Mouse (Mus musculus) lung, adult 2 months (tissue): Measurements from ENCODE around the gene Wif1. TPM values are rescaled to one million over a fixed set of nuclear protein-coding genes. Genes with fewer than 3 reads are reported as not detected.
A peak's percentile ranks its signal among the peaks of the same experiment; 100 is the strongest.

Source experiments
- DNase-seq: peaks from one replicate; pipeline ENCODE4 v3.0.0; 2022
- H3K4me1 ChIP-seq: fragments of 200-500 bp; 2 replicates; pipeline ENCODE4 v1.6.1; 2011; ENCODE audit warnings: low read length; ENCODE audit not compliant: control insufficient read depth, insufficient read depth
- H3K4me3 ChIP-seq: fragments of 200-500 bp; replicated peaks from 2 replicates; pipeline ENCODE3; 2011; ENCODE audit warnings: low read depth, mild to moderate bottlenecking, control low read depth, low read length; ENCODE audit errors: extremely low read depth
- CTCF ChIP-seq: fragments of 200-500 bp; IDR thresholded peaks from 2 replicates; pipeline ENCODE4 v1.5.1; 2011; ENCODE audit warnings: mild to moderate bottlenecking, low read length, control low read depth; ENCODE audit not compliant: insufficient read depth
- POLR2A ChIP-seq: fragments of 200-500 bp; IDR thresholded peaks from 2 replicates; pipeline ENCODE4 v1.6.1; 2011; ENCODE audit warnings: low read depth, mild to moderate bottlenecking, control low read depth, low read length, borderline replicate concordance; ENCODE audit errors: extremely low read depth
- WGBS: fragments of 180-500 bp; shearing (Covaris S2); methylation state at CpG from one replicate; pipeline ENCODE4 v1.1.7; 2018; 5-methylcytosine and 5-hydroxymethylcytosine counted together
- polyA plus RNA-seq: library from polyadenylated mRNA; depleted of rRNA; stranded (reverse); fragments of >200 nt; gene quantifications from 2 replicates; pipeline ENCODE4 v1.2.3, GENCODE M21; 2012

Gene Wif1
- polyA plus RNA-seq, 1 experiment, result 4.3 TPM

DNA sequence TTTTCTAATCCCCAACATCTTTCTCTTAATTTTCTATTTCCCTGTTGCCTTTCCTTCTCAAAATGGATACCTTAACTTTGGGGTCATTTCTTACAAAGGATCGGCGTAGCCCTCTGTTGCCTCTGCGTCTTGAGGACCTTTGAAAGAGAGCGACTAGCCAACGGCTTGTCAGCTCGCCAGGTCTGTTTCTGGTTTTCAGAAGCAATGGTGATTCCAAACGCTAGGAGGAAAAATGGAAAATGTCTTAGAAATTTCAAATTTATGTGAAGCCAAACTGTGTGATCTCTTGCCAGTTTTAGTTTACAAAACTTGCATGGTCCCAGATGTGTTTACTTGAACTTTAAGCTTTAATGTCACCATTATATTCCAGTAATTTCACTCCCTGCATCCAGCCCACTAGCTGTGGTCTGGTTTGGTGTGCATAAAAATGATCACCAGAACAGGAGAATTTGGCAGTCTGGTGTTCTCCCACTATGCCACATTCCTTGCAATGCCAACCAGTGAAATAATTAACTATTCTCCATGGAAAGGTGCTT is 33.7 kb downstream of the Wif1 start:
- no peak for DNase-seq
- 72% methylated on average over 7 of the region's 7 CpGs for WGBS
- TF ChIP-seq POLR2A (no peak), CTCF (no peak)

GRCm38 (mm10) chr10:121068003-121068402 is 34.2 kb downstream of the Wif1 start:
- 32% methylated on average over 1 of the region's 1 CpGs for WGBS
- no peak for DNase-seq
- TF ChIP-seq CTCF (no peak), POLR2A (no peak)
- H3K4me3 ChIP-seq, result no peak overlapping the region
- H3K4me1 ChIP-seq, result no peaks in the 10 kb centered on the region

More for the DNA sequence above, 33.7 kb downstream of the Wif1 start:
- Histone ChIP-seq H3K4me3 (no peak overlapping the region), H3K4me1 (no peaks in the 10 kb centered on the region)

DNA sequence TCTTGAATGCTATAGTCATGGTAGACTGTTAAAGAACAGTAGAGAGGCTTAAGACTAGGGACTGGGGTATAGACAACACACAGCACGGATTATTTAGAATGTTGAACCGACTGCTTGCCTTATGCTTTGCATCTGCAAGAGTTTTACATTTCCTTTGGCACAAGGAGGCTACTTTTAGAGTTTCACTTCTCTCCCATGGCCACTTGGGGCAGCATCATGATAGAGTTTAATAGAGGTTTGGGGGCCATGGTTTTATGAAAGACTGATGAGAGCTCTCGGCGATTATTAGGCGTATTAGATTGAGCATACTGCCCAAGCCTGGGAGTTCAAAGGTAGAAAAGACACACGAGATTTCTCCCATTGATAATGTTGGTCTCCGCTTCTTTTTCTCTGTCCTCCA is 37.0 kb downstream of the Wif1 start:
- 62% methylated on average over 7 of the region's 7 CpGs for WGBS
- Histone ChIP-seq H3K4me1 (no peaks in the 10 kb centered on the region), H3K4me3 (no peak overlapping the region)
- no peak for DNase-seq
- no peak for TF ChIP-seq POLR2A
- TF ChIP-seq CTCF, result no peak

DNA sequence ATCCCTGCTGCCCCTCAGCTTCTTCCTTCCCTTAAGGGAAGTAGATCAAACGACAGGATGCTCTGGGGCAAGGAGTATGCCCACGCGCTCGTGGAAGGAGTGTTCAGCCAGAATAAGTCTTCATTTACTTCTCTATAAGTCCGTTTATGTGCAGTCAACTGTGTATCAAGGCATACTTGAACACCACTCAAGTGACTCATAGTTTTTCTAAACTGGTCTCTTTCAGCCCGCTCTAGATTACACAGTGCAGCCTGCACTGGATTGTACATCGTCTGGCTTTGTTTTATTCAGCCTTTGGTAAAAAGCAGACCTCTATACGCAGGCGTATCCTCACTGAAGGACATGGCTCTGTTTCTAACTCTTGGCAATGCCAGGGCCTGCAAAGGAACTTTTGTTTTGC is 46.7 kb downstream of the Wif1 start:
- WGBS, result 63% methylated on average over 9 of the region's 9 CpGs
- Histone ChIP-seq H3K4me3 (no peak overlapping the region), H3K4me1 (no peaks in the 10 kb centered on the region)
- DNase-seq, result no peak
- no peak for TF ChIP-seq POLR2A
- no peak for TF ChIP-seq CTCF

GRCm38 (mm10) chr10:121082881-121083280 is 49.1 kb downstream of the Wif1 start:
- H3K4me3 ChIP-seq, result no peak overlapping the region

GRCm38 (mm10) chr10:121083512-121083911 is 49.8 kb downstream of the Wif1 start:
- H3K4me1 ChIP-seq, result no peaks in the 10 kb centered on the region
- TF ChIP-seq CTCF (no peak), POLR2A (no peak)
- H3K4me3 ChIP-seq, result no peak overlapping the region
- no peak for DNase-seq
- WGBS, result 55% methylated on average over 10 of the region's 10 CpGs

More at GRCm38 (mm10) chr10:121082881-121083280, 49.1 kb downstream of the Wif1 start:
- TF ChIP-seq POLR2A, result no peak
- no peak for TF ChIP-seq CTCF
- 93% methylated on average over 4 of the region's 4 CpGs for WGBS
- no peak for DNase-seq
- no peaks in the 10 kb centered on the region for H3K4me1 ChIP-seq

DNA sequence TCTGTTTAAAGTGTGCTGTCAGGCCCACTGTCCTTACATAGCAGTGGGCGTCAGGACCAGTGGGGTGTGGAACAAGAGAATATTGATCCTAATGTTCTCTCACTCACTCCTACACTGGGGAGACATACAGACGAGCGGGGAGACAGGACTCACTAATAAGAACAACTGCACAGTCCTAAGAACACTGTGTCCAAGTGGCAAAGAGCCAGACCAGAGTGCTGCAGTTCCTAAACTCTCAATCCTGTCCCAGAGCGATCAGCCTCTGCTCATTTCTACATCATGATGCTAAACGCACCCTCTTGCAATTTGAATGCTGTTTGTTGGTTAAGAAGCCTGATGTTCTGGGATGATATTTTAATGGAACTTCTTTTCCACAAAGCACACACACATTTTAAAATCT is 54.9 kb downstream of the Wif1 start:
- no peak for DNase-seq
- Histone ChIP-seq H3K4me1 (peaks cover 2% of the 10 kb centered on the region), H3K4me3 (no peak overlapping the region)
- 68% methylated on average over 5 of the region's 5 CpGs for WGBS
- TF ChIP-seq POLR2A (no peak), CTCF (no peak)

GRCm38 (mm10) chr10:121089312-121089711 is 55.6 kb downstream of the Wif1 start:
- H3K4me1 ChIP-seq, result peaks cover 2% of the 10 kb centered on the region
- H3K4me3 ChIP-seq, result no peak overlapping the region
- WGBS, result 3% methylated on average over 6 of the region's 6 CpGs
- TF ChIP-seq CTCF (no peak), POLR2A (no peak)
- DNase-seq, result no peak

- Histone ChIP-seq H3K4me1 (peaks cover 2% of the 10 kb centered on the region), H3K4me3 (no peak overlapping the region)
- no peak for TF ChIP-seq CTCF
- no peak for TF ChIP-seq POLR2A
- no peak for DNase-seq
- WGBS, result 17% methylated on average over 8 of the region's 8 CpGs
Measured at GRCm38 (mm10) chr10:121090006-121090405, 56.2 kb downstream of the Wif1 start.

DNA sequence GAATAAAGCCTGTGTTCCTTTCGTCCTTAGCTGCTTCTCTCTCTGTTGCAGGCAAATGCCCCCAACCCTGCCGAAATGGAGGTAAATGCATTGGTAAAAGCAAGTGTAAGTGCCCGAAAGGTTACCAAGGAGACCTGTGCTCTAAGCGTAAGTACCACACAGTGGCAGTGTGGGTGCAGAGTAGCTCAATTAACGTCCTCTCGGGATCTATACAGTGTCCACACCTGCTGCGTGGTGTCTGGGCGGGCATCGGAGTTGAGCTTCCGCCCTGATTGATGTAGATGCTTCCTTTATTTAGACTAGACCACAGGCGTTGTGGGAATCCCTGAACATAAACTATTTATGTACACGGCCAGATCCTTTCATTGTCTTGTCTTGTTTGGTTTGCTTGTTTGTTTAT is 62.2 kb downstream of the Wif1 start:
- TF ChIP-seq CTCF, result peak; percentile 32; the same call in 1 of the 2 replicates
- no peak for TF ChIP-seq POLR2A
- peak; percentile 6 for DNase-seq
- H3K4me1 ChIP-seq, result no peaks in the 10 kb centered on the region
- 27% methylated on average over 12 of the region's 12 CpGs for WGBS
- no peak overlapping the region for H3K4me3 ChIP-seq
